Mouse (Mus musculus): Measurements from ENCODE around the gene St5. TPM values are rescaled to one million over a fixed set of nuclear protein-coding genes. Genes with fewer than 3 reads are reported as not detected.

The St5 gene
- polyA plus RNA-seq, 1 experiment from 2014 or later: 58.9 TPM

DNA sequence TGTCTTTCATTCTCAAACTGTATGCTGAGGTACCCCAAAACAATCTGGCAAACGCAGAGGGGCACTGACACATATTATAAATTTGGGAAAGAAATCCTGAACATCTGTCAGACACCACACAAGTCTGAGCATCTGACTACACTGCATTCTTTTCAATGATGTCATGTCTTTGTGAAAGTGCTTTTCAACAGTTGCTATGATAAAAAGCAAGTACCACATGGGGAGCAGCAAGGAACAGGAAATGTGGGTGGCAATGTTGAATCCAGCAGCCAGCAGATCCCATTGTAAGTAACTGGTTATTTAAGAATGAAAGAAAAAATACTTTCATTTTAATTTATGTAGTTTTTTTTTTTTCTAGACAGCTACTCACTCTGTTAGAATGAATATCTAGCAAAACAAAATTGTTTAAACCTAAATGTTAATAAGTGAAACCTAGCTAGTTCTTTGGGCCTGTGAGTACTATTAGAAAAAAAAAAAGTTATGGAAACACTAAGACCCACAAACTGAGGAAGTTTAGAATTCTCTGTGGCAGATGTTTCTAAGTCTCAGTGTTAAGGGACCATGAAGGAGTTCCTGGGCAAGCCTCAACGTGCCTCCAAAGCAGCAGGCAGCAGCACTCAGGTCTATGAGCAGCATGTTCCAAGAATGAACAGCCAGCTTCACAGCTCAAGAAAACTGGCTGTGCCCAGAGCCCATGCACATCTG lies 124.4 kb downstream of the St5 start:
- DNase-seq (ENCODE audit: low spot score): peak; percentile 45
- ATAC-seq: no peak
- 41% methylated on average over 2 of the region's 2 CpGs for WGBS
- H3K4me3 ChIP-seq (ENCODE audit: low read depth, low read length): no peak overlapping the region
- H3K27ac ChIP-seq (ENCODE audit: low read length): peak overlapping the region; percentile 74
- 0 out of 2 replicates have a peak overlapping the region, but pooled peaks have one; percentile 8 for H3K9ac ChIP-seq (replicated peaks; ENCODE audit: low read depth)
- no peaks in the 10 kb centered on the region for H3K36me3 ChIP-seq (ENCODE audit: insufficient read depth, low read length)
- no peaks in the 10 kb centered on the region for H3K27me3 ChIP-seq (replicated peaks; ENCODE audit: insufficient read depth, low read length)
- peaks cover 27% of the 10 kb centered on the region; the same call in 1 of the 2 replicates for H3K4me1 ChIP-seq (ENCODE audit: insufficient read depth, low read depth, low read length)
- no peak overlapping the region for H3K4me2 ChIP-seq (replicated peaks; ENCODE audit: low read depth, low read length)
- TF ChIP-seq CTCF (IDR thresholded peaks at IDR 0.05): no peak
- no peak for TF ChIP-seq EP300 (IDR thresholded peaks at IDR 0.05)
- no peaks in the 10 kb centered on the region for H3K9me3 ChIP-seq (ENCODE audit: low read length)

DNA sequence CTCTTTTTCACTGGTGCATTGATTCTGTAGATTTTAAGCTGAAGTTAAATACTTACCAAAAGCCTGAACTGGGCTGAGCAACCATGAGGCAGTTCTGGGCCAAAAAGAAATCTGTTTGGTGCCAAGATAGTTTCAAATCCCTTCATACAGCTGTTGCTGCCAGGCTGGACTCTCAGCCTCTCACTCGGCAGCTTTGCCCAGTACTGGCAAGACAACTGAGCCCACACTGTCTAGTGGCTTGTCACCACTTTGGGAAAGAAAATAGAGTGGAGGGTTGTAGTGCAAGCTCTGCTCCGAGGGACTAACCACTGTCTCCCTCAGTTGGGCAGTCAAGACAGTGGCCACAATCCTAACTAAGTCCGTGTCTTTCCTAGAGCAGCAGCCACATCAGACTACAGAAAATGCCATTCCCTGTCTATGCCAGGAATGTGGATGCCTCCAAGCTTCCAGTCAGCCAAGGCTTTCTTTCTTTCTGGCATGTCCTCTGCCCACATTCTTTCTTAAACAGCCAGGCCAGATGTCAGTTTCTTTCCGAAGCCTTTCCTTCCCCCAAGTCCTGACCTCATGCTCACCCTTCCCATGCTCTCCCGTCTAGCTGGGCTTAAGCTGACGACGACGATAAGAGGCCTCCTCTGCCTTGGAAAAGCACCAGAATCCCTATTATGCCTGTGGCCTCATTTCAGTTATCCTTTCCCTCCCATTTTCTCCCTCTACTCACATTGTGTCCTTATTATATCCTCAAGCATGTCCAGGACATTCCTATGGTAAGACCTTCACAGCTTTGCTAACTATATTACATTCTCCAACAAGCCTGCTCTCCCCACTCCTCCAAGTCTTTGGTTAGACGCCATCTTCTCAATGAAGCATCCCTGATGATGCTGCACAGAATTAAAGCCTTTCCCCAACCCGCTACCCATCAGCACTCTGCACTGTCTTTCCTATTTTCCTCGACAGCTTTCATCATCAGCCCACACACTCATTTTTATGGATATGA lies 126.8 kb downstream of the St5 start:
- Histone ChIP-seq H3K4me3 (ENCODE audit: low read depth, low read length) (no peak overlapping the region), H3K4me2 (replicated peaks; ENCODE audit: low read depth, low read length) (no peak overlapping the region), H3K27ac (ENCODE audit: low read length) (peak overlapping the region; percentile 76), H3K27me3 (replicated peaks; ENCODE audit: insufficient read depth, low read length) (no peaks in the 10 kb centered on the region), H3K9me3 (ENCODE audit: low read length) (no peaks in the 10 kb centered on the region), H3K36me3 (ENCODE audit: insufficient read depth, low read length) (no peaks in the 10 kb centered on the region), H3K9ac (replicated peaks; ENCODE audit: low read depth) (no peak overlapping the region), H3K4me1 (ENCODE audit: insufficient read depth, low read depth, low read length) (peaks cover 27% of the 10 kb centered on the region; the same call in 1 of the 2 replicates)
- WGBS: 37% methylated on average over 11 of the region's 11 CpGs
- ATAC-seq: peak; percentile 50
- TF ChIP-seq EP300 (IDR thresholded peaks at IDR 0.05) (peak; percentile 13; the same call in 1 of the 2 replicates), CTCF (IDR thresholded peaks at IDR 0.05) (no peak)
- peak; percentile 62 for DNase-seq (ENCODE audit: low spot score)

DNA sequence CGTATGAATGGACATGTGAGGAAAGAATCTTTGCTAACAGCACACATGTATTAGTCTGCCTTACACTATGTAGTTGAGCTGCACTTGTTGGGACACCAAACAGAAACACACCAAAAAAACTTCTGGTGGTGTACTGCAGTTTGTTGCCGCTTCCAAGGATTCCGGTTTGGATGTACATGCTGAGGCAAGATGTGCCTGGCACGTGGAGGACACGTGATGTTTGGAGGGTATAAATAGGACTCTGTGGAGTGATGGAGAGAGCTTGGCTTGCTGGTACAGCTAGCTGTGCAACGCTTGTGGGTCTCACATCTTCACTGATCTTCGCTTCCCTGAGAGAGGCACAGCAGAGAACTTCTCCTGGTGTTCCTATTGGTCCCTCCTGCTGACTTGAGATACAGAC lies 129.2 kb downstream of the St5 start:
- Histone ChIP-seq H3K4me1 (ENCODE audit: insufficient read depth, low read depth, low read length) (peaks cover 18% of the 10 kb centered on the region; the same call in 1 of the 2 replicates), H3K36me3 (ENCODE audit: insufficient read depth, low read length) (no peaks in the 10 kb centered on the region), H3K27ac (ENCODE audit: low read length) (no peak overlapping the region), H3K4me2 (replicated peaks; ENCODE audit: low read depth, low read length) (no peak overlapping the region), H3K9ac (replicated peaks; ENCODE audit: low read depth) (no peak overlapping the region), H3K9me3 (ENCODE audit: low read length) (no peaks in the 10 kb centered on the region), H3K4me3 (ENCODE audit: low read depth, low read length) (no peak overlapping the region), H3K27me3 (replicated peaks; ENCODE audit: insufficient read depth, low read length) (no peaks in the 10 kb centered on the region)
- ATAC-seq: no peak
- TF ChIP-seq EP300 (IDR thresholded peaks at IDR 0.05) (no peak), CTCF (IDR thresholded peaks at IDR 0.05) (no peak)
- no peak for DNase-seq (ENCODE audit: low spot score)
- 91% methylated on average over 7 of the region's 7 CpGs for whole genome bisulfite sequencing

DNA sequence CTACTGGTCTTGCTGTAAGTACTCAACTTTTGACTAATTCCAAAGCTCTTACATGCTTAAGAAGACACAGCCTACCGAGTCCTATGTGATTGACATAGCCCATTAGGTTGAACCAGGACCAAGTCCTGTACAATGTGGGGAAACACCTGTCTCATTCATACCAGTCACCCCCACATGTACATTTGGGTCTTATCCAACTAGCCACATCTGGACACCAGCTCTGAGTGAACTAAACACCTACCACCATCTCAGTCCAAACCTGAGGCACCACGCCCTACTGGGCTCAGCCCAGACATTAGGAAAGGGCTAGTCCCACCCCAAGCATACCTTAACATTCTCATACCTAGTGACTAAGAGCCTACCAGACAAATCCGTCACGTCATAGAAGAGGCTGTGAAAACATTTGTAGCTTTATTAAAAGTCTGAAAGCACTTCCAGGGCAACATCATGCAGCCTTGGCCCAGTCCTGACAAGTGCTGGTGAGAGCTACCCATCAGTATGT lies 135.0 kb downstream of the St5 start:
- TF ChIP-seq EP300 (IDR thresholded peaks at IDR 0.05) (peak; percentile 28; the same call in 1 of the 2 replicates), CTCF (IDR thresholded peaks at IDR 0.05) (no peak)

DNA sequence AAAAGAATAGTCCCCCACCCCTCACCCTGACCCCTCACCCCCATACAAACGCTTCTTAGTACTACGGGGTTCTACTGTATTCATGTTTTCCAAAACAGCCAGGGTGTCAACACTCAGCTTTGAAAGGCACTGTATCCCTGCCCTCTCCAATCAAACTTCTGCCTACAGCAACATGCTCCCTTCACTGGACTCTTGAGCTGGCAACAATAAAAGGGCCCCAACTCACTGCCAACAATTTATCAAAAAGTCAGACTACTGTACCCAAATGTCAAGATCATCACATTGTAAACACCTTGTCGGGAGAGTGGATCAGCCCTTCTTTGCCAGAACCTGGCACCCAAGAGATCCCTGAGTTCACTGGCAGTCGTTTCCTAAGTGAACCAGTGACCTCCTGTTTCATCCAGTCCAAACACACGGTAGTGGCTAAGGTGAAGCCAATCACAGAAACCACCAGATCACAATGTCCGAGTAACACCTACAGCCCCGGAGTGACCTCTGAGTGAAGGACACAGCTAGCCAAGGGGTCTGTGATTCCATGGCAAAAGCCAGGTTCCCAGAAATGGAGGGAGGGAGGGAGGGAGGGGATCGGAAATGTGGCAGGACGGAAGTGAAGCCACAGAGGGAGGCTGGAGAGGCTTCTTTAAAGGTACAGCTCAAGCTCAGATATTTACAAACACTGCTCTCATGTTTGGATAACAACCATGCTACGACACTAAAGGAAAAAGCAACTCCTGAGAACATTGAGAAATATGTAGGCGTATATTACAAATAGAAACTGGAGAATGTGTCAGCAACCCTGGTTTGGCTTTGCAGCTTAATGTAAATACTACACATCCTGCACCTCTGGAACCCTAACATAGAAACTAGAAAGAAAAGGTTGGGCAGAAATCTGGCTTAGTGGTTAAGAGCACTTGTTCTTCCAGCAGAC lies 136.3 kb downstream of the St5 start:
- no peak overlapping the region for H3K4me3 ChIP-seq (ENCODE audit: low read depth, low read length)
- H3K36me3 ChIP-seq (ENCODE audit: insufficient read depth, low read length): no peaks in the 10 kb centered on the region; the same call in 1 of the 2 replicates
- H3K27ac ChIP-seq (ENCODE audit: low read length): peak overlapping the region; percentile 62
- peak; percentile 78 for DNase-seq (ENCODE audit: low spot score)
- WGBS: 28% methylated on average over 11 of the region's 11 CpGs
- H3K27me3 ChIP-seq (replicated peaks; ENCODE audit: insufficient read depth, low read length): no peaks in the 10 kb centered on the region
- H3K4me1 ChIP-seq (ENCODE audit: insufficient read depth, low read depth, low read length): peaks cover 43% of the 10 kb centered on the region
- H3K9me3 ChIP-seq (ENCODE audit: low read length): no peaks in the 10 kb centered on the region
- no peak overlapping the region for H3K4me2 ChIP-seq (replicated peaks; ENCODE audit: low read depth, low read length)
- ATAC-seq: peak; percentile 60
- no peak overlapping the region for H3K9ac ChIP-seq (replicated peaks; ENCODE audit: low read depth)
- TF ChIP-seq CTCF (IDR thresholded peaks at IDR 0.05) (no peak), EP300 (IDR thresholded peaks at IDR 0.05) (peak; percentile 76)

More for the DNA sequence above, 135.0 kb downstream of the St5 start:
- DNase-seq (ENCODE audit: low spot score): no peak
- peak; percentile 53 for ATAC-seq
- H3K4me3 ChIP-seq (ENCODE audit: low read depth, low read length): no peak overlapping the region
- 70% methylated on average over 4 of the region's 4 CpGs for WGBS
- H3K36me3 ChIP-seq (ENCODE audit: insufficient read depth, low read length): no peaks in the 10 kb centered on the region; the same call in 1 of the 2 replicates
- H3K9me3 ChIP-seq (ENCODE audit: low read length): no peaks in the 10 kb centered on the region
- H3K9ac ChIP-seq (replicated peaks; ENCODE audit: low read depth): no peak overlapping the region
- peaks cover 34% of the 10 kb centered on the region for H3K4me1 ChIP-seq (ENCODE audit: insufficient read depth, low read depth, low read length)
- H3K4me2 ChIP-seq (replicated peaks; ENCODE audit: low read depth, low read length): no peak overlapping the region
- peak overlapping the region; percentile 62; the same call in 1 of the 2 replicates for H3K27ac ChIP-seq (ENCODE audit: low read length)
- no peaks in the 10 kb centered on the region for H3K27me3 ChIP-seq (replicated peaks; ENCODE audit: insufficient read depth, low read length)
